ENCODE assay signal across 25 mouse cellular contexts in genomic region chr2:146925296-146925695, GRCm38 (mm10).
"Had no signal": no experiment of that assay in that cellular context is flagged by ENCODE, and none has a peak within 500 bp of the region (broad histone marks: within the 10 kb centered on the region; RNA-seq: fewer than 3 reads in every experiment).

No protein-coding gene starts in this region.

- H3K36me3 ChIP-seq: embryonic facial prominence, embryonic 12.5 days; embryonic facial prominence, embryonic 13.5 days; embryonic facial prominence, embryonic 15.5 days; forebrain, embryonic 10.5 days; forebrain, embryonic 12.5 days; forebrain, embryonic 15.5 days had no signal

- H3K9ac ChIP-seq: embryonic facial prominence, embryonic 12.5 days; embryonic facial prominence, embryonic 13.5 days; embryonic facial prominence, embryonic 15.5 days; forebrain, embryonic 12.5 days; forebrain, embryonic 13.5 days; forebrain, embryonic 15.5 days; forebrain, postnatal 0 days had no signal

- H3K4me3 ChIP-seq: embryonic facial prominence, embryonic 10.5 days; embryonic facial prominence, embryonic 12.5 days; embryonic facial prominence, embryonic 13.5 days; embryonic facial prominence, embryonic 15.5 days; erythroblast, embryonic 14.5 days; forebrain, embryonic 10.5 days; forebrain, embryonic 12.5 days; forebrain, embryonic 13.5 days; forebrain, embryonic 15.5 days; gastrocnemius, adult 2 months; heart, adult 2 months had no signal

- H3K4me2 ChIP-seq: embryonic facial prominence, embryonic 12.5 days; embryonic facial prominence, embryonic 13.5 days; embryonic facial prominence, embryonic 15.5 days; forebrain, embryonic 12.5 days; forebrain, embryonic 13.5 days; forebrain, embryonic 15.5 days had no signal

- H3K4me1 ChIP-seq: embryonic facial prominence, embryonic 15.5 days had no signal

- DNase-seq: cerebellum, adult 9-10 months; cerebellum, adult 9-11 months; cerebellum, postnatal 10 days; cerebellum, postnatal 14 days; cerebellum, postnatal 25 days; cerebellum, postnatal 36 days; embryo, embryonic 11 days; forebrain, postnatal 0 days; gastrocnemius, adult 2 months; gastrocnemius, postnatal 10 days; gastrocnemius, postnatal 14 days; gastrocnemius, postnatal 25 days; gastrocnemius, postnatal 36 days; heart, adult 11 months; heart, adult 18-20 months; heart, adult 2 months had no signal

- H3K27me3 ChIP-seq: embryonic facial prominence, embryonic 12.5 days; embryonic facial prominence, embryonic 13.5 days; embryonic facial prominence, embryonic 15.5 days; forebrain, embryonic 15.5 days had no signal

- H3K9me3 ChIP-seq: embryonic facial prominence, embryonic 10.5 days; embryonic facial prominence, embryonic 12.5 days; embryonic facial prominence, embryonic 13.5 days; embryonic facial prominence, embryonic 15.5 days; forebrain, embryonic 10.5 days; forebrain, embryonic 12.5 days; forebrain, embryonic 13.5 days; forebrain, embryonic 15.5 days had no signal

- H3K27ac ChIP-seq: embryonic facial prominence, embryonic 10.5 days; embryonic facial prominence, embryonic 12.5 days; embryonic facial prominence, embryonic 13.5 days; embryonic facial prominence, embryonic 15.5 days; forebrain, embryonic 10.5 days; forebrain, embryonic 12.5 days; forebrain, embryonic 13.5 days; forebrain, embryonic 15.5 days; gastrocnemius, adult 2 months; heart, adult 2 months had no signal
